10 mouse cellular contexts compared by ENCODE assay signal in the genomic region with DNA sequence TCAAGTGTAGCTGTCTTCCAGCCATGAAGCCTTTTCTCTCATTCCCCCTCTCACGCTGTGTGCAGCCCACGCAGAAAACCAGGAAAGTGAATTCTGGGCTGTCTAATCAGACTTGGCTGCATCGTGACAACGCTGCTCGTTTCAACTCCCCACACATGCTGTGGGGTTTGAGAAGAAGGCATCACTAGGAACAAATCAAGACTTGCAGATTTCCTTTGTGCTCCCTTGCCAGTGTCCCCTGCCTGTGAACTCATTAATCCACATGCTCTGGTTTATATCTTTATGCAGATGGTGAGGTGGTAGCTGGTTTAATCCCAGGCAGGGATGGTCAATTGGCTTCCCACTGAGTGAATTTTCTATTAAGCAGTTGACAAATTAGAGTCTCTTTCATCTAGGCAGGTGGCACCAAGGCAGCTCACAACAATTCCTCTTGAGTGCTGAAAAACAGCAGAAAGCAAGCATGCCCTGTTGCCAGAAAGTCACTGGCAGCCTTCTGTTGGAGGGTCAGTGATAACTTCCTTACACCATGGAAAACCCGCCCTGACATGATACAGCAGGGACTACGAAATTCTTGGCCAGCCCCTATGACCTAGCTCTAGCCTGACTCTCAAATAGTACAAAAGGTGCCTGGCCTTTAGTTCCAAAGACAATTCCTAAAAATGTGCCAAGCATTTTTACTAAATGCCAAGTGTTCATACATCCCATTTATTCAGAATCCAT. TPM values are rescaled to one million over a fixed set of nuclear protein-coding genes. Genes with fewer than 3 reads are reported as not detected.
A peak's percentile ranks its signal among the peaks of the same experiment; 100 is the strongest.
DNase-seq lines count a peak whose midpoint lies in the region; ATAC-seq and TF ChIP-seq lines count a peak whose summit lies in the region.
"Had no signal": no experiment of that assay in that cellular context is flagged by ENCODE, and none has a peak within 500 bp of the region (broad histone marks: within the 10 kb centered on the region; RNA-seq: fewer than 3 reads in every experiment).

No protein-coding gene starts in this region.

- no peak overlapping the region for H3K9ac ChIP-seq in forebrain, embryonic 13.5 days
- H3K9ac ChIP-seq in midbrain, embryonic 16.5 days (ENCODE audit: low read depth, low read length): no peak overlapping the region

- no peak for TF ChIP-seq CTCF in thymus, adult 2 months (IDR thresholded peaks at IDR 0.05; ENCODE audit: borderline replicate concordance, control insufficient read depth, extremely low read depth, insufficient read depth, low read length, poor library complexity)

- H3K4me3 ChIP-seq in forebrain, embryonic 13.5 days: no peak overlapping the region
- H3K4me3 ChIP-seq in forebrain, embryonic 10.5 days: no peak overlapping the region
- no peak overlapping the region for H3K4me3 ChIP-seq in midbrain, embryonic 16.5 days (ENCODE audit: low read depth, low read length)
- no peak overlapping the region for H3K4me3 ChIP-seq in thymus, adult 2 months (ENCODE audit: control insufficient read depth, insufficient read depth, low read length)

- peak; percentile 52; the same call in 1 of the 2 replicates for ATAC-seq in forebrain, embryonic 13.5 days
- peak; percentile 42; the same call in 1 of the 2 replicates for ATAC-seq in midbrain, embryonic 16.5 days

- no peak overlapping the region for H3K4me2 ChIP-seq in forebrain, embryonic 13.5 days
- H3K4me2 ChIP-seq in midbrain, embryonic 16.5 days (ENCODE audit: low read length): no peak overlapping the region

- no peak for TF ChIP-seq POLR2A in thymus, adult 2 months (IDR thresholded peaks at IDR 0.05; ENCODE audit: control insufficient read depth, extremely low read depth, insufficient read depth, low read length, poor library complexity)

- no peaks in the 10 kb centered on the region for H3K36me3 ChIP-seq in forebrain, embryonic 13.5 days (ENCODE audit: poor library complexity, severe bottlenecking)
- H3K36me3 ChIP-seq in forebrain, embryonic 10.5 days (replicated peaks): no peaks in the 10 kb centered on the region
- no peaks in the 10 kb centered on the region for H3K36me3 ChIP-seq in midbrain, embryonic 16.5 days (ENCODE audit: control insufficient read depth, insufficient read depth, low read length)
- no peaks in the 10 kb centered on the region for H3K36me3 ChIP-seq in thymus, adult 2 months (ENCODE audit: control insufficient read depth, insufficient read depth, low read length)

- 25% methylated on average over 7 of the region's 7 CpGs for WGBS in forebrain, embryonic 13.5 days
- WGBS in forebrain, embryonic 10.5 days: 48% methylated on average over 7 of the region's 7 CpGs
- WGBS in midbrain, embryonic 16.5 days: 33% methylated on average over 7 of the region's 7 CpGs
- WGBS in thymus, adult 2 months: 74% methylated on average over 7 of the region's 7 CpGs

- H3K4me1 ChIP-seq in forebrain, embryonic 13.5 days: no peaks in the 10 kb centered on the region
- peaks cover 10% of the 10 kb centered on the region for H3K4me1 ChIP-seq in forebrain, embryonic 10.5 days
- H3K4me1 ChIP-seq in midbrain, embryonic 16.5 days (ENCODE audit: control insufficient read depth, insufficient read depth, low read length): peaks cover 3% of the 10 kb centered on the region; the same call in 1 of the 2 replicates
- no peaks in the 10 kb centered on the region for H3K4me1 ChIP-seq in thymus, adult 2 months (replicated peaks; ENCODE audit: control insufficient read depth, insufficient read depth, low read length)

- H3K27me3 ChIP-seq in forebrain, embryonic 13.5 days: no peaks in the 10 kb centered on the region; the same call in 1 of the 2 replicates
- peaks cover 75% of the 10 kb centered on the region for H3K27me3 ChIP-seq in forebrain, embryonic 10.5 days (ENCODE audit: poor library complexity, severe bottlenecking)
- H3K27me3 ChIP-seq in midbrain, embryonic 16.5 days (ENCODE audit: control insufficient read depth, insufficient read depth, low read depth, low read length): no peaks in the 10 kb centered on the region
- H3K27me3 ChIP-seq in thymus, adult 2 months (ENCODE audit: control insufficient read depth, insufficient read depth, low read length): no peaks in the 10 kb centered on the region

- no peak overlapping the region; the same call in 1 of the 2 replicates for H3K27ac ChIP-seq in forebrain, embryonic 13.5 days
- no peak overlapping the region for H3K27ac ChIP-seq in forebrain, embryonic 10.5 days
- no peak overlapping the region for H3K27ac ChIP-seq in midbrain, embryonic 16.5 days (ENCODE audit: low read length)
- no peak overlapping the region for H3K27ac ChIP-seq in thymus, adult 2 months (ENCODE audit: control insufficient read depth, insufficient read depth, low read length)
- H3K27ac ChIP-seq: macrophage had no signal

- no peaks in the 10 kb centered on the region for H3K9me3 ChIP-seq in forebrain, embryonic 13.5 days (replicated peaks)
- no peaks in the 10 kb centered on the region for H3K9me3 ChIP-seq in forebrain, embryonic 10.5 days
- H3K9me3 ChIP-seq in midbrain, embryonic 16.5 days (replicated peaks; ENCODE audit: control insufficient read depth, low read length, poor library complexity, severe bottlenecking): no peaks in the 10 kb centered on the region

- no peak for DNase-seq in forebrain, embryonic 10.5 days (ENCODE audit: extremely low spot score, low spot score)
- peak; percentile 35 to 51 for DNase-seq in cerebellum, postnatal 10 days
- DNase-seq in layer of hippocampus, postnatal 10 days (ENCODE audit: low spot score in 2 of 2): peak; percentile 9 to 30
- DNase-seq in spleen, adult 18-20 months: no peak
- DNase-seq in thymus, adult 2 months: no peak
- DNase-seq in kidney, postnatal 4 days: no peak
- DNase-seq: kidney, postnatal 25 days had no signal

RNA-seq across cellular contexts. Expression of a gene that starts 32.1 kb away (rescaled TPM):
- polyA plus RNA-seq in forebrain, embryonic 13.5 days (2015; fragmentation: Nextera tagmentation; extraction: Ambion mirVana): 0.60 TPM in 1 of 2 replicates, not detected in the other
- not detected in 2 replicates for polyA plus RNA-seq in forebrain, embryonic 10.5 days (2016; fragmentation: Nextera tagmentation; extraction: Ambion mirVana)
- total RNA-seq in layer of hippocampus, postnatal 10 days (2021): not detected
- polyA plus RNA-seq in midbrain, embryonic 16.5 days (2015; fragmentation: Nextera tagmentation; extraction: Ambion mirVana): not detected in 2 replicates
- polyA plus RNA-seq in thymus, adult 2 months (2012; rRNA removed): 0.56 and 6.2 TPM in 2 replicates
- polyA plus RNA-seq: macrophage had no signal

Comparison
In these comparisons a context has a peak if more than half of its experiments do, and no peak if none do; other contexts are left out.
1. DNase-seq: peak in cerebellum, postnatal 10 days (2 of 2) and layer of hippocampus, postnatal 10 days (2 of 2); none in forebrain, embryonic 10.5 days (single experiment), spleen, adult 18-20 months (0 of 2), thymus, adult 2 months (single experiment) and kidney, postnatal 4 days (0 of 2).